30 mouse cellular contexts compared by ENCODE assay signal in the genomic region with DNA sequence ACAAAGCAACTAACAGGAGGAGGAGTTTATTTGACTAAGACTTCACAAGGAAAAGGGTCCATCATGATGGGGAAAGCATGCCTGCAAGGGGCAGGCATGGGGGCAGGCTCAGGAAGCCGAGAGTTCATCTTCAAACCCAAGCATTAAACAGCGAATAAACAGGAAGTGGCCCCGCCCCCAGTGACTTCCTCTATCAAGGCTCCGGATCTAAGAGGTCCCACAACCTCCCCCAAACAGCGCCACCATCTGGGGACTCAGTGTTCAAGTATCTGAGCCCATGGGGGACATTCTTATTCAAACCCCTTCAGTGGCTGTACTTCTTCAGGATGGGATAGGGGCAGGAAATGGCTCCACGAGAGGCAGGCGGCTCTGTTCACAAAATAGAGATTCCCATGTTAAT. TPM values are rescaled to one million over a fixed set of nuclear protein-coding genes. Genes with fewer than 3 reads are reported as not detected.
DNase-seq lines count a peak whose midpoint lies in the region; ATAC-seq and TF ChIP-seq lines count a peak whose summit lies in the region.
"Had no signal": no experiment of that assay in that cellular context is flagged by ENCODE, and none has a peak within 500 bp of the region (broad histone marks: within the 10 kb centered on the region; RNA-seq: fewer than 3 reads in every experiment).

No protein-coding gene starts in this region.

- no peak overlapping the region for H3K9ac ChIP-seq in heart, postnatal 0 days (replicated peaks; ENCODE audit: low read depth, low read length)
- H3K9ac ChIP-seq: forebrain, embryonic 15.5 days; heart, embryonic 15.5 days; hindbrain, embryonic 15.5 days; liver, embryonic 15.5 days; midbrain, embryonic 13.5 days had no signal

- TF ChIP-seq POLR2A in lung, adult 2 months (IDR thresholded peaks at IDR 0.05; ENCODE audit: borderline replicate concordance, extremely low read depth, low read depth, low read length): no peak
- TF ChIP-seq POLR2A in bone marrow macrophage, adult 2 months (IDR thresholded peaks at IDR 0.05; ENCODE audit: borderline replicate concordance, low read depth, low read length): no peak

- 0 out of 2 replicates have a peak, but pooled peaks cover 11% of the 10 kb centered on the region for H3K4me1 ChIP-seq in heart, postnatal 0 days (ENCODE audit: control insufficient read depth, insufficient read depth)
- H3K4me1 ChIP-seq in heart, embryonic 10.5 days: peaks cover 37% of the 10 kb centered on the region
- no peaks in the 10 kb centered on the region for H3K4me1 ChIP-seq in lung, adult 2 months (ENCODE audit: control insufficient read depth, insufficient read depth, low read length)
- H3K4me1 ChIP-seq in bone marrow macrophage, adult 2 months (ENCODE audit: control insufficient read depth, insufficient read depth, low read length): peaks cover 5% of the 10 kb centered on the region; the same call in 1 of the 2 replicates
- H3K4me1 ChIP-seq: forebrain, embryonic 15.5 days; hindbrain, embryonic 15.5 days; liver, embryonic 15.5 days; megakaryocyte, embryonic 14.5 days; midbrain, embryonic 13.5 days had no signal

- DNase-seq in heart, postnatal 0 days (ENCODE audit: low spot score): no peak
- no peak for DNase-seq in heart, embryonic 10.5 days (ENCODE audit: low spot score)
- peak; percentile 49 for DNase-seq in lung, postnatal 10 days
- DNase-seq in lung, adult 2 months: no peak
- peak; percentile 79 to 83 for DNase-seq in B cell, adult 2 months
- DNase-seq in urinary bladder, adult 2 months (ENCODE audit: low spot score): no peak
- DNase-seq in adrenal gland, adult (ENCODE audit: inconsistent age in 2 of 2, low spot score in 1 of 2): no peak
- DNase-seq: adrenal gland, postnatal 14 days; cerebellum, adult 11 months; cerebellum, adult 9-11 months; gastrocnemius, postnatal 14 days; heart, adult 18-20 months; heart, postnatal 4 days; kidney, adult 11 months; liver; right cerebral cortex, postnatal 14 days; thymus, postnatal 36 days had no signal

- H3K27ac ChIP-seq in heart, postnatal 0 days (ENCODE audit: low read depth): no peak overlapping the region
- H3K27ac ChIP-seq in heart, embryonic 10.5 days: no peak overlapping the region
- H3K27ac ChIP-seq in bone marrow macrophage, adult 2 months (ENCODE audit: insufficient read depth, low read depth, low read length): no peak overlapping the region
- H3K27ac ChIP-seq: embryonic facial prominence, embryonic 10.5 days; forebrain, embryonic 15.5 days; heart, embryonic 15.5 days; hindbrain, embryonic 15.5 days; limb, embryonic 10.5 days; liver, embryonic 15.5 days; midbrain, embryonic 13.5 days had no signal

- 0 out of 2 replicates have a peak, but pooled peaks have one; percentile 2 for TF ChIP-seq CTCF in heart, postnatal 0 days (IDR thresholded peaks at IDR 0.05; ENCODE audit: low read depth)
- TF ChIP-seq CTCF in lung, adult 2 months (IDR thresholded peaks at IDR 0.05; ENCODE audit: insufficient read depth, low read length): no peak
- 0 out of 2 replicates have a peak, but pooled peaks have one; percentile 42 for TF ChIP-seq CTCF in bone marrow macrophage, adult 2 months (IDR thresholded peaks at IDR 0.05; ENCODE audit: low read depth, low read length)

- H3K27me3 ChIP-seq in heart, postnatal 0 days (ENCODE audit: control insufficient read depth, insufficient read depth, low read length): no peaks in the 10 kb centered on the region
- H3K27me3 ChIP-seq in heart, embryonic 10.5 days (ENCODE audit: insufficient read depth, poor library complexity, severe bottlenecking): no peaks in the 10 kb centered on the region
- H3K27me3 ChIP-seq: forebrain, embryonic 15.5 days; heart, embryonic 15.5 days; hindbrain, embryonic 15.5 days; liver, embryonic 15.5 days; midbrain, embryonic 13.5 days; Patski had no signal

- H3K9me3 ChIP-seq in heart, postnatal 0 days (replicated peaks; ENCODE audit: control insufficient read depth, low read length): no peaks in the 10 kb centered on the region
- H3K9me3 ChIP-seq in heart, embryonic 10.5 days: no peaks in the 10 kb centered on the region
- H3K9me3 ChIP-seq: embryonic facial prominence, embryonic 10.5 days; forebrain, embryonic 15.5 days; heart, embryonic 15.5 days; hindbrain, embryonic 15.5 days; limb, embryonic 10.5 days; liver, embryonic 15.5 days had no signal

- peaks cover 13% of the 10 kb centered on the region for H3K36me3 ChIP-seq in heart, postnatal 0 days (replicated peaks; ENCODE audit: control insufficient read depth, insufficient read depth, low read length)
- peaks cover 94% of the 10 kb centered on the region for H3K36me3 ChIP-seq in heart, embryonic 10.5 days
- H3K36me3 ChIP-seq: forebrain, embryonic 15.5 days; G1E had no signal

- 74% methylated on average over 7 of the region's 7 CpGs for WGBS in heart, postnatal 0 days
- 90% methylated on average over 7 of the region's 7 CpGs for WGBS in heart, embryonic 10.5 days
- WGBS in lung, adult 2 months: 68% methylated on average over 7 of the region's 7 CpGs

- no peak overlapping the region for H3K4me2 ChIP-seq in heart, postnatal 0 days (ENCODE audit: low read depth, low read length)
- H3K4me2 ChIP-seq: forebrain, embryonic 15.5 days; heart, embryonic 15.5 days; hindbrain, embryonic 15.5 days; liver, embryonic 15.5 days; midbrain, embryonic 13.5 days had no signal

- ATAC-seq in heart, postnatal 0 days (ENCODE audit: insufficient read depth, low read depth): no peak
- ATAC-seq: activated CD4-positive, CD25-positive, alpha-beta regulatory T cell, adult 4 months; forebrain, embryonic 15.5 days; midbrain, embryonic 13.5 days; Patski had no signal

- no peak for TF ChIP-seq EP300 in heart, postnatal 0 days (IDR thresholded peaks at IDR 0.05; ENCODE audit: low read depth)

- H3K4me3 ChIP-seq in heart, postnatal 0 days (ENCODE audit: low read depth, low read length): no peak overlapping the region
- H3K4me3 ChIP-seq in heart, embryonic 10.5 days: no peak overlapping the region
- H3K4me3 ChIP-seq in lung, adult 2 months (replicated peaks; ENCODE audit: extremely low read depth, low read depth, low read length): no peak overlapping the region
- no peak overlapping the region for H3K4me3 ChIP-seq in bone marrow macrophage, adult 2 months (ENCODE audit: insufficient read depth, low read length)
- H3K4me3 ChIP-seq: embryonic facial prominence, embryonic 10.5 days; forebrain, embryonic 15.5 days; heart, embryonic 15.5 days; hindbrain, embryonic 15.5 days; limb, embryonic 10.5 days; liver, embryonic 15.5 days; megakaryocyte, embryonic 14.5 days; midbrain, embryonic 13.5 days had no signal

RNA-seq across cellular contexts. Expression of a gene that starts 23.2 kb away (rescaled TPM):
- 7.3 and 14.8 TPM in 2 replicates for total RNA-seq in heart, postnatal 0 days (2014; rRNA removed; ENCODE audit: low replicate concordance)
- polyA plus RNA-seq in heart, postnatal 0 days (2015; fragmentation: Nextera tagmentation; extraction: Ambion mirVana): 5.6 and 6.5 TPM in 2 replicates
- 30.6 and 33.1 TPM in 2 replicates for polyA plus RNA-seq in heart, embryonic 10.5 days (2016; fragmentation: Nextera tagmentation; extraction: Ambion mirVana)
- 12.9 and 14.1 TPM in 2 replicates for polyA plus RNA-seq in lung, adult 2 months (2012; rRNA removed)
- polyA plus RNA-seq in bone marrow macrophage, adult 2 months (2012; ENCODE audit: insufficient read depth, insufficient read length, missing spikeins): not detected in 2 replicates
- polyA plus RNA-seq in urinary bladder, adult 2 months (2012; rRNA removed): 9.1 and 9.4 TPM in 2 replicates
- total RNA-seq: G1E had no signal
- polyA plus RNA-seq: activated CD4-positive, CD25-positive, alpha-beta regulatory T cell, adult 4 months; G1E had no signal

RNA-seq across cellular contexts. Expression of a gene that starts 27.2 kb away (rescaled TPM):
- 3.7 TPM in 1 of 2 replicates, not detected in the other for total RNA-seq in heart, postnatal 0 days (2014; rRNA removed; ENCODE audit: low replicate concordance)
- 1.2 and 1.3 TPM in 2 replicates for polyA plus RNA-seq in heart, postnatal 0 days (2015; fragmentation: Nextera tagmentation; extraction: Ambion mirVana)
- polyA plus RNA-seq in heart, embryonic 10.5 days (2016; fragmentation: Nextera tagmentation; extraction: Ambion mirVana): 4.3 and 6.5 TPM in 2 replicates
- 20.3 and 22.1 TPM in 2 replicates for polyA plus RNA-seq in lung, adult 2 months (2012; rRNA removed)
- polyA plus RNA-seq in bone marrow macrophage, adult 2 months (2012; ENCODE audit: insufficient read depth, insufficient read length, missing spikeins): not detected in 2 replicates
- polyA plus RNA-seq in urinary bladder, adult 2 months (2012; rRNA removed): 5.0 and 5.7 TPM in 2 replicates
- total RNA-seq: G1E; layer of hippocampus, postnatal 14 days had no signal
- polyA plus RNA-seq: activated CD4-positive, CD25-positive, alpha-beta regulatory T cell, adult 4 months; G1E had no signal

Comparison
In these comparisons a context has a peak if more than half of its experiments do, and no peak if none do; other contexts are left out.
1. DNase-seq: peak in lung, postnatal 10 days (single experiment) and B cell, adult 2 months (2 of 2); none in heart, postnatal 0 days (single experiment), heart, embryonic 10.5 days (single experiment), lung, adult 2 months (single experiment), urinary bladder, adult 2 months (single experiment) and adrenal gland, adult (0 of 2).